Mouse (Mus musculus) E14TG2a.4 (cell line): ENCODE data around the gene Ydjc.

ENCODE experiments used
- H3K27me3 ChIP-seq: 2 replicates; pipeline ENCODE4 v1.6.1; 2014; ENCODE audit warnings: low read length, control low read depth; ENCODE audit not compliant: insufficient read depth
- H3K36me3 ChIP-seq: 2 replicates; pipeline ENCODE4 v1.6.1; 2014; ENCODE audit warnings: low read length, control low read depth; ENCODE audit not compliant: insufficient read depth
- H3K4me1 ChIP-seq: replicated peaks from 2 replicates; pipeline ENCODE4 v1.6.1; 2014; ENCODE audit warnings: low read depth, low read length, control low read depth
- H3K4me3 ChIP-seq: replicated peaks from 2 replicates; pipeline ENCODE4 v1.5.1; 2014; ENCODE audit warnings: mild to moderate bottlenecking, low read length
- H3K9me3 ChIP-seq: 2 replicates; pipeline ENCODE4 v1.6.1; 2014; ENCODE audit warnings: low read length, control low read depth
- CTCF ChIP-seq: conservative IDR thresholded peaks from 2 replicates; pipeline ENCODE4 v1.5.1; 2014; ENCODE audit warnings: low read length
- NANOG ChIP-seq: IDR thresholded peaks from 2 replicates; pipeline ENCODE4 v1.6.1; 2014; ENCODE audit warnings: borderline replicate concordance, low read length, mixed read lengths
- POU5F1 ChIP-seq: IDR thresholded peaks from 2 replicates; pipeline ENCODE4 v1.6.1; 2014; ENCODE audit warnings: low read length, borderline replicate concordance

Ydjc gene

DNA sequence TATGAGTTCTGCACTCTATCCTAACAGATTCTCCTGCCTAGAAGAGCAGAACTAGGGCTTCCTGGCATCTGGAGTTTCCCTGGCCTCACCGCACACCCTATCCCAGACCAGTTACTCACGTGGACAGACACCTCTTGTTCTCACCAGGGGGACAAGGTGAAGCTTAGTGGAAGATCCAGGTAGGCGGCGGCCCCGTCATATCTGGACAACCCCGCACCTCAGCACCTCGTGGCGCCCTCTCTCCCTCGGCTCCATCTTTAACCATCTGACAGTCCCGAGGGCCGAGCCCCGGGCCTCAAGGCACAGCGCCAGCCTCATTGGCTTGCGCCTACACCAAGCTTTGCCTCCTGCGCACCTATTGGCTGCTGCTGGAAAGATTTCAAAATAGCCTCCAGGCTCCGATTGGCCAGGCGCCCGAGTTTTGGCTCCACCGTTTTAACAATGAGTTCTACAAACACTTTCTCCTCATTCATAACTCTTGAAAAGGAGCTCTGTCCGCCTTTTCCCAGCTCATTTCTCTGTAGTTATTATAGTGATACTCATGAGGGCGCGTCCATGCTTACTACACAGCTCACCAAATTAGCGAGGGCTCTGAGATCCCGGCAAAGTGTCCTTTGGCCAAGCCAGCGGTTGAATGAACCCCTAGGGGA lies 19.4 kb upstream of the Ydjc start, which contains the start of gene 2610318N02Rik:
TSS of gene 2610318N02Rik (minus strand) at position 297 of the 650 bp plus-strand sequence.
- TF ChIP-seq NANOG, result no peak
- TF ChIP-seq CTCF, result no peak
- TF ChIP-seq POU5F1, result no peak
- peak within 1 kb of the TSS; percentile 85 for H3K4me3 ChIP-seq

DNA sequence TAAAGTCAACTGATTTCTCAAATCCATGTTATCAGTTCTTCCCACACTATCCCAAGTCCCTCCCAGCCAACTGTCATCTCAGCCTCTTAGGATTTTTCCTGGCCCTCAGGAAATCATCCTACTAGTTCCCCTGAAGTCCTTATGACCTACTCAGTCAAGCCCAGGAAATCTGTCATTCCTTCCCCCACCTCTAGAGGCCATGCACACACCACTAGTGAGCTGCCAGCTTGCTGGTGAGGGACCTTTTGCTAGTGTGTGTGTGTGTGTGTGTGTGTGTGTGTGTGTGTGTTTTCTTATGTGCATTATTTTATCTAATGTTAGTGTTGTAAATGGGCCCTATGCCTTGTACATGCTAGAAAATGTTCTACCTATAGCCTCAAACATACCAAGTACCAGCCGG lies 17.1 kb upstream of the Ydjc start:
- TF ChIP-seq NANOG (no peak), CTCF (peak; percentile 69), POU5F1 (no peak)
- Histone ChIP-seq H3K27me3 (peaks cover 14% of the 10 kb centered on the region), H3K4me1 (peaks cover 42% of the 10 kb centered on the region), H3K4me3 (no peak overlapping the region), H3K36me3 (peaks cover 28% of the 10 kb centered on the region), H3K9me3 (no peaks in the 10 kb centered on the region)

More for the DNA sequence above, 19.4 kb upstream of the Ydjc start, which contains the start of gene 2610318N02Rik:
- peaks cover 42% of the 10 kb centered on the region for H3K36me3 ChIP-seq
- H3K9me3 ChIP-seq, result no peaks in the 10 kb centered on the region
- no peaks in the 10 kb centered on the region for H3K27me3 ChIP-seq
- H3K4me1 ChIP-seq, result peaks cover 50% of the 10 kb centered on the region

DNA sequence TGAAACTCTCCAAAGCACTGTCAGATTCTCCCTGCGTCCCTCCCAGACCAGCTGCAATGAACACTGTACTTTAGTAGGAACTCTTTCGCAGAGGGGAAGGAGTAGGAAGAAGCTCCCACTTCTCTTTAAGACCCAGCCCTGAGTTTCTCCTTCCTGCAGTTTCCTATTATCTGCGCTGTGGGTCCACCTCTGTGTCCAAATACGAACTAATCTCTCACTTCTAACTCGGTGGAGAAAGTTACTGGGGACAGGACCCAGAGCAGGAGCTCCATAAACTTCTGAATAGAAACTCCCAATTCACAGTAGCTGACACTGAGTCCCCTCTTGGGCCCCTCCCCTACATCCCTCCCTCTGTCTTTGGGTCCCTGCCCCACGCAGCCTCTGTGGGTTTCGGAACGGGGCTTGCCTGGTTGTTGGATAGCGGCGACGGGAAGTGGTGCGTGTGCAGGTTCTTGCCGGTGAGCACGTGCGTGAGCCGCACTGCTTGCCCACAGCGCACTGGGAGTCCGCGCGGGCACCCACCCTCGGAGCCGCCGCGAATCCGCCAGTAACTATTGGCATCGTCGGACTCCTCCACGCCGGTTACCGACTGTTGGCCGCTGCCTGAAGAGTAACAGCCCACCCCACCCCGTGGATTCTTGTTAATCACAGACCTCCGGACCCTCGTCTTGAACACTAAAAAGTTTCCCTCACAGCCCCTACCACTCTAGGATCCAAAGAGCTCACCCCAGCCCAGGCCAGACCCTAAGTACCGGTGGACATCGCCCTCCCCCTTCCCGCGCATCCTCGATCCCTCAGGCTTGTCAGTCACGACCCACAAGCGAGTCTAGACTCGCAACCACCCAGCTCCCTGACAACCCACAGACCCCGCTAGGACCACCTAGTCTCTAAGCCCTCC lies 13.0 kb upstream of the Ydjc start:
- Histone ChIP-seq H3K27me3 (peaks cover 24% of the 10 kb centered on the region), H3K36me3 (peaks cover 13% of the 10 kb centered on the region), H3K9me3 (no peaks in the 10 kb centered on the region), H3K4me3 (peak overlapping the region; percentile 97), H3K4me1 (peaks cover 21% of the 10 kb centered on the region)
- TF ChIP-seq CTCF, result peak; percentile 59; the same call in 1 of the 2 replicates
- no peak for TF ChIP-seq POU5F1

DNA sequence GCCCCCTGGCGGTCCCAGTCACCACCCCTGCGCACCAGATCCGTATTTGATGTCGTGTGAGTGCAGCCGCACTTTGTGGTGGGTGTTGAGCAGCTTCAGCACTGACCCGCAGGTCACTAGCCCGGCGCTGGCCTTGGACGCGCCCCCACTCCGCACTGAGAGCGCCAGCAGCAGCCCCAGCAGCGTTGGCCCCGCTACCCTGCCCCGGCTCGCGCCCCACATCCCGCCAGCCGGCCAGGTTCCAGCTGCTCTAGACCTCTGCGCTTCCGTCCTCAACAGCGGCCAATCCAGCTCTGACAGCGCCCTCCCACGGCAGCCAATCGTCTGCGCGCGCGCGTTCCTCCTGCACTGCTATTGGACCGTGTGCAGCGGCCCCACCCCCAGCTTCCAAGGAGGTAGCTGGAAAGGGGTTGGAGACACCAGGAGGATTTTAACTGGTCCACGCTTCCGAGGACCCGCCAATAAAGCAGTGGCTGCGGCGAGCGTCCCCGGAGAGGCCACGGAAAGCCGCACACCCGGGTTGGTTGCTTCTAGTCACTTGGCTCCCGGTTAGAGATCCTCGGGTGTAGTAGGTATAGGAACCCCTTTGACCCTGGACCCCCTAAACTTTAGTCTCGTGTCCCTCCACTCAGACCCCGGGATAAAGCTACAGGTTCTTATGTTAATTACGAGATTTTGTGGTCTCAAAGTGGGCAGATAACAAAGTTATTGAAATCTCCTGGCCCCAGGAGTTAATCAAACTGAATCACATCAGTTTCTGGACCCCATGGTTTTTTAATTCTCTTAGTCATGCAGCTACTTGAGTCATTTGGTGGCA lies 12.1 kb upstream of the Ydjc start, which contains the start of gene Sdf2l1:
TSS of gene Sdf2l1 (minus strand) at position 295 of the 817 bp plus-strand sequence.
- peak within 1 kb of the TSS; percentile 97 for H3K4me3 ChIP-seq
- H3K4me1 ChIP-seq, result peaks cover 21% of the 10 kb centered on the region
- TF ChIP-seq CTCF, result no peak; the same call in 1 of the 2 replicates
- peaks cover 24% of the 10 kb centered on the region for H3K27me3 ChIP-seq
- H3K36me3 ChIP-seq, result peaks cover 13% of the 10 kb centered on the region
- no peaks in the 10 kb centered on the region for H3K9me3 ChIP-seq

DNA sequence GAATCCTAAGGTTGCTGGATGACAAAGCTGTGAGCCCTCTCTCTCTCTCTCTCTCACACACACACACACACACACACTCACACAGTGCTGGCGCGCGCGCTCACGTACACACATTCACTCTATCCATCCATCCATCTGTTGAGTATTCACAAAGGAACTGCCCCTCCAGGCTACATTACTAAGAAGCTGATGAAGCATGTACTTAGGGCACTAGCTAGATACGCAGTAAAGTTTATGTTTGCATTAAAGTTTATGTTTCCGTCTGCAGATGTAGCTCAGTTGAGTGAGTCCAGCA lies 11.6 kb upstream of the Ydjc start:
- H3K9me3 ChIP-seq, result no peaks in the 10 kb centered on the region
- H3K27me3 ChIP-seq, result peaks cover 27% of the 10 kb centered on the region
- peaks cover 13% of the 10 kb centered on the region for H3K36me3 ChIP-seq
- TF ChIP-seq NANOG, result no peak
- no peak for TF ChIP-seq POU5F1
- no peak for TF ChIP-seq CTCF
- H3K4me3 ChIP-seq, result peak overlapping the region; percentile 97
- H3K4me1 ChIP-seq, result peaks cover 25% of the 10 kb centered on the region

DNA sequence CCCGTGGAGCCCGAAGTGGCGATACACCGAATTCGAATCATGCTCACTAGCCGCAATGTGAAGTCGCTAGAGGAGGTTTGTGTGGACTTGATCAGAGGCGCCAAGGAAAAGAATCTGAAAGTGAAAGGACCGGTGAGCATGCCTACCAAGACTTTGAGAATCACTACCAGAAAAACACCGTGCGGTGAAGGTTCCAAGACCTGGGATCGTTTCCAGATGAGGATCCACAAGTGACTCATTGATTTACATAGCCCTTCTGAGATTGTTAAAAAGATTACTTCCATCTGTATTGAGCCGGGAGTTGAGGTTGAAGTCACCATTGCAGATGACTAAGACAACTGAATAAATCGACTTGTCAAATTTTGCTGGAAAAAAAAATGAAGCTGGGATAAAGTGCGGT lies 7.1 kb upstream of the Ydjc start:
- H3K4me1 ChIP-seq, result peaks cover 13% of the 10 kb centered on the region
- H3K27me3 ChIP-seq, result peaks cover 33% of the 10 kb centered on the region
- no peak overlapping the region for H3K4me3 ChIP-seq
- no peaks in the 10 kb centered on the region for H3K9me3 ChIP-seq
- no peaks in the 10 kb centered on the region for H3K36me3 ChIP-seq
- TF ChIP-seq CTCF (no peak), POU5F1 (no peak), NANOG (no peak)

DNA sequence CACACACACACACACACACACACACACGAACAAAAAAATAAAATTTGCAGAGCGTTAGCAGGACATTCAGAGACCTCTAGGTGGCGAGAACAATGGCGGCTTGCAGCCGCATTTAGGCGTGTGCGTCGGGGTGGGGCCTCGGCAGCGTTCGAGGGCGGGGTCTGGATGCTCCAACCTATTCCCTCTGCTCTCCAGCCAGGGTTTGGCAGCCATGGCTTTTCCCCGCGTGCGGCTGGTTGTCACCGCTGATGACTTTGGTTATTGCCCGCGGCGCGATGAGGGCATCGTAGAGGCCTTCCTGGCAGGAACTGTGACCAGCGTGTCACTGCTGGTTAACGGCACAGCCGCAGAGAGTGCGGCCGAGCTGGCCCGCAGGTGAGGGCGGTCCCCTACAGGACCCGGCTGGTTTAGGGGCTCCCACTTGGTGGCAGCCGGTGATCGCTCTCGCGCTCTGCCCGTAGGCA lies 2.4 kb downstream of the Ydjc start, which contains the start of gene Ccdc116:
TSS of gene Ccdc116 (minus strand) at position 458 of the 464 bp plus-strand sequence.
- Histone ChIP-seq H3K9me3 (no peaks in the 10 kb centered on the region), H3K4me1 (peaks cover 49% of the 10 kb centered on the region), H3K4me3 (peak within 1 kb of the TSS; percentile 93), H3K27me3 (no peaks in the 10 kb centered on the region; the same call in 1 of the 2 replicates), H3K36me3 (peaks cover 30% of the 10 kb centered on the region)
- peak; percentile 16; the same call in 1 of the 2 replicates for TF ChIP-seq CTCF
- no peak for TF ChIP-seq POU5F1
- TF ChIP-seq NANOG, result no peak

DNA sequence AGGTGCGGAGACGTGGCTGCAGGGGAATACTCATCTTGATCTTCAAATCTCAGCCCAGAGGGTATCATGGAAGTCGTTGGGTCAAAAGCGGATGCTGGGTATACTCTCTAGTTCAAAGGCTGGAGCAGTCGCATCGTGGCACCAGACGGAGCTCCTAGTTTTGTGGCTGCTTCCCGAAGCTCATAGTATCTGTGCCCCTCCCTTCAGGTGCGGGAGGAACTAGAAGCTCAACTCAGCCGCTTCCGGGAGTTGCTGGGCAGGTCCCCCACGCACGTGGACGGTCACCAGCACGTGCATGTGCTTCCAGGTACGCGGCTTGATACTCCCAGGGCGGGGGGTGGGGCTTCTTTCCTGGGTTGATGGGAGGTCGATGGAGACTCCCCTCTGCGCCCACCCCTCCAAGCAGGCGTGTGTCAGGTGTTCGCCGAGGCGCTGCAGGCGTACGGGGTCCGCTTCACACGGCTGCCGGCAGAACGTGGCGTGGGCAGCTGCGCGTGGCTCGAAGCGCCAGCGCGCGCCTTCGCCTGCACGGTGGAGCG lies 3.0 kb downstream of the Ydjc start:
- Histone ChIP-seq H3K36me3 (peaks cover 36% of the 10 kb centered on the region), H3K4me1 (peaks cover 53% of the 10 kb centered on the region), H3K27me3 (no peaks in the 10 kb centered on the region), H3K4me3 (peak overlapping the region; percentile 93), H3K9me3 (no peaks in the 10 kb centered on the region)
- TF ChIP-seq CTCF (no peak), NANOG (no peak), POU5F1 (no peak)
